ENCODE assay signal across 8 mouse cellular contexts in the genomic region with DNA sequence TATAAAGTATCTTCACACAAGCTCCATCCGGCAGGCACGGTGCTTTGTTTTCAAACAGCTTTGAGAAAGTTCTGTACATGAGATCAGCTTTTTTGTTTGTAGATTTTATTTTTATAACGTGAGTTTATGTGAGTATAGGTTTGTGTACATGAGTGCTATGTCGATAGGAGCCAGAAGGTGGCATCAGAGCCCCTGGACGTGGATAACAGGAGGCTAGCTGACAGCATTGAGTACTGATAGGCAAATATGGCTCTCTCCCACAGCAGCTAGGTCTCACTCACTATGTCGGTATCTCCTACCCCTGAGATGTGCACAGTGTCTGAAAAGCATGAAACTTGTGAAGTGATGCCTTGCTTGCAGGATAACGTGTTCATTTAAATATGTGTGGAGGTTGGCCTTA. TPM values are rescaled to one million over a fixed set of nuclear protein-coding genes. Genes with fewer than 3 reads are reported as not detected.
DNase-seq lines count a peak whose midpoint lies in the region; ATAC-seq lines count a peak whose summit lies in the region.

No protein-coding gene starts in this region.

- no peak overlapping the region for H3K9ac ChIP-seq in hindbrain, embryonic 11.5 days (ENCODE audit: low read depth, low read length)
- no peak overlapping the region for H3K9ac ChIP-seq in hindbrain, embryonic 13.5 days
- no peak overlapping the region for H3K9ac ChIP-seq in midbrain, embryonic 14.5 days (replicated peaks; ENCODE audit: low read length)

- no peaks in the 10 kb centered on the region for H3K9me3 ChIP-seq in hindbrain, embryonic 11.5 days (ENCODE audit: control insufficient read depth, low read length)
- no peaks in the 10 kb centered on the region for H3K9me3 ChIP-seq in hindbrain, embryonic 13.5 days
- H3K9me3 ChIP-seq in midbrain, embryonic 14.5 days (ENCODE audit: control insufficient read depth, low read length): no peaks in the 10 kb centered on the region

- H3K4me1 ChIP-seq in hindbrain, embryonic 11.5 days (replicated peaks; ENCODE audit: control insufficient read depth, insufficient read depth, low read length): no peaks in the 10 kb centered on the region
- H3K4me1 ChIP-seq in hindbrain, embryonic 13.5 days (replicated peaks): peaks cover 12% of the 10 kb centered on the region
- H3K4me1 ChIP-seq in midbrain, embryonic 14.5 days (ENCODE audit: control insufficient read depth, insufficient read depth, low read length): no peaks in the 10 kb centered on the region; the same call in 1 of the 2 replicates

- no peaks in the 10 kb centered on the region for H3K36me3 ChIP-seq in hindbrain, embryonic 11.5 days (ENCODE audit: control insufficient read depth, insufficient read depth, low read length)
- peaks cover 11% of the 10 kb centered on the region for H3K36me3 ChIP-seq in hindbrain, embryonic 13.5 days
- H3K36me3 ChIP-seq in midbrain, embryonic 14.5 days (ENCODE audit: control insufficient read depth, insufficient read depth, low read length): no peaks in the 10 kb centered on the region

- ATAC-seq in hindbrain, embryonic 11.5 days (ENCODE audit: low FRiP score): no peak
- ATAC-seq in hindbrain, embryonic 13.5 days (ENCODE audit: low FRiP score): no peak
- peak; percentile 68 for ATAC-seq in granulocyte monocyte progenitor cell, adult 5-6 weeks (replicated peaks; ENCODE audit: poor library complexity, severe bottlenecking)
- ATAC-seq in midbrain, embryonic 14.5 days (ENCODE audit: low FRiP score, low TSS enrichment): no peak; the same call in 1 of the 2 replicates

- H3K4me3 ChIP-seq in hindbrain, embryonic 11.5 days (ENCODE audit: low read depth, low read length): no peak overlapping the region
- H3K4me3 ChIP-seq in hindbrain, embryonic 13.5 days: no peak overlapping the region
- no peak overlapping the region for H3K4me3 ChIP-seq in midbrain, embryonic 14.5 days (replicated peaks; ENCODE audit: low read depth, low read length)

- no peaks in the 10 kb centered on the region for H3K27me3 ChIP-seq in hindbrain, embryonic 11.5 days (ENCODE audit: control insufficient read depth, insufficient read depth, low read length)
- no peaks in the 10 kb centered on the region for H3K27me3 ChIP-seq in hindbrain, embryonic 13.5 days
- no peaks in the 10 kb centered on the region for H3K27me3 ChIP-seq in midbrain, embryonic 14.5 days (ENCODE audit: control insufficient read depth, insufficient read depth, low read length)

- intact Hi-C loops in left cerebral cortex, postnatal 14 days (cut with DNase I): no loop called here

- H3K4me2 ChIP-seq in hindbrain, embryonic 11.5 days (replicated peaks; ENCODE audit: low read depth, low read length): no peak overlapping the region
- no peak overlapping the region for H3K4me2 ChIP-seq in hindbrain, embryonic 13.5 days
- no peak overlapping the region for H3K4me2 ChIP-seq in midbrain, embryonic 14.5 days (ENCODE audit: low read length)

- DNase-seq in hindbrain, embryonic 11.5 days (ENCODE audit: low spot score): peak; percentile 51
- peak; percentile 81 for DNase-seq in ES-CJ7 (ENCODE audit: low read depth, low spot score)
- DNase-seq in c-Kit-positive CD71-negative TER-119-negative erythroid progenitor cells, embryonic 14.5 days (ENCODE audit: low read depth): peak; percentile 71
- DNase-seq in left cerebral cortex, postnatal 14 days (ENCODE audit: low spot score in 2 of 2): peak; percentile 44 to 58
- peak; percentile 70 for DNase-seq in midbrain, embryonic 14.5 days
- peak; percentile 62 for DNase-seq in testis, postnatal 10 days (ENCODE audit: low spot score)

- H3K27ac ChIP-seq in hindbrain, embryonic 11.5 days (ENCODE audit: low read depth, low read length): no peak overlapping the region
- no peak overlapping the region for H3K27ac ChIP-seq in hindbrain, embryonic 13.5 days
- H3K27ac ChIP-seq in midbrain, embryonic 14.5 days (replicated peaks; ENCODE audit: low read depth, low read length): no peak overlapping the region

- WGBS in hindbrain, embryonic 11.5 days: 40% methylated on average over 7 of the region's 7 CpGs
- WGBS in hindbrain, embryonic 13.5 days: 44% methylated on average over 7 of the region's 7 CpGs
- 34% methylated on average over 7 of the region's 7 CpGs for WGBS in midbrain, embryonic 14.5 days

RNA-seq across cellular contexts. Expression of a gene that starts 1.3 kb away (rescaled TPM):
- 57.1 and 60.6 TPM in 2 replicates for polyA plus RNA-seq in hindbrain, embryonic 11.5 days (2014; fragmentation: Nextera tagmentation; extraction: Ambion mirVana)
- 17.0 and 17.3 TPM in 2 replicates for polyA plus RNA-seq in hindbrain, embryonic 13.5 days (2015; fragmentation: Nextera tagmentation; extraction: Ambion mirVana)
- 24.9 and 48.1 TPM in 2 replicates for total RNA-seq in granulocyte monocyte progenitor cell, adult 5-6 weeks (2014; fragmentation: Nextera tagmentation)
- total RNA-seq in granulocyte monocyte progenitor cell, adult 5-6 weeks (2017): 85.3 and 87.9 TPM in 2 replicates
- 1 to 10 TPM; 3.1 to 4.5 TPM for total RNA-seq in left cerebral cortex, postnatal 14 days (2021)
- 10.5 and 16.3 TPM in 2 replicates for polyA plus RNA-seq in midbrain, embryonic 14.5 days (2014; fragmentation: Nextera tagmentation; extraction: Ambion mirVana)

RNA-seq across cellular contexts. Expression of a gene that starts 48.2 kb away (rescaled TPM):
- 9.8 and 9.9 TPM in 2 replicates for polyA plus RNA-seq in hindbrain, embryonic 11.5 days (2014; fragmentation: Nextera tagmentation; extraction: Ambion mirVana)
- 12.5 and 13.0 TPM in 2 replicates for polyA plus RNA-seq in hindbrain, embryonic 13.5 days (2015; fragmentation: Nextera tagmentation; extraction: Ambion mirVana)
- total RNA-seq in granulocyte monocyte progenitor cell, adult 5-6 weeks (2014; fragmentation: Nextera tagmentation): 15.3 and 21.9 TPM in 2 replicates
- 3.0 and 6.1 TPM in 2 replicates for total RNA-seq in granulocyte monocyte progenitor cell, adult 5-6 weeks (2017)
- total RNA-seq in left cerebral cortex, postnatal 14 days (2021): 10 to 100 TPM; 18.3 to 19.5 TPM
- polyA plus RNA-seq in midbrain, embryonic 14.5 days (2014; fragmentation: Nextera tagmentation; extraction: Ambion mirVana): 10.4 and 12.8 TPM in 2 replicates

RNA-seq across cellular contexts. Expression of a gene that starts 48.3 kb away (rescaled TPM):
- 5.2 and 8.6 TPM in 2 replicates for polyA plus RNA-seq in hindbrain, embryonic 11.5 days (2014; fragmentation: Nextera tagmentation; extraction: Ambion mirVana)
- polyA plus RNA-seq in hindbrain, embryonic 13.5 days (2015; fragmentation: Nextera tagmentation; extraction: Ambion mirVana): 15.5 and 17.5 TPM in 2 replicates
- total RNA-seq in granulocyte monocyte progenitor cell, adult 5-6 weeks (2014; fragmentation: Nextera tagmentation): 5.7 and 10.3 TPM in 2 replicates
- 4.8 and 9.4 TPM in 2 replicates for total RNA-seq in granulocyte monocyte progenitor cell, adult 5-6 weeks (2017)
- total RNA-seq in left cerebral cortex, postnatal 14 days (2021): 10 to 100 TPM; 11.3 to 14.8 TPM
- polyA plus RNA-seq in midbrain, embryonic 14.5 days (2014; fragmentation: Nextera tagmentation; extraction: Ambion mirVana): 15.8 and 15.9 TPM in 2 replicates

RNA-seq across cellular contexts. Expression of a gene that starts 54.2 kb away (rescaled TPM):
- 69.3 and 71.2 TPM in 2 replicates for polyA plus RNA-seq in hindbrain, embryonic 11.5 days (2014; fragmentation: Nextera tagmentation; extraction: Ambion mirVana)
- polyA plus RNA-seq in hindbrain, embryonic 13.5 days (2015; fragmentation: Nextera tagmentation; extraction: Ambion mirVana): 57.1 and 64.8 TPM in 2 replicates
- 14.8 and 23.1 TPM in 2 replicates for total RNA-seq in granulocyte monocyte progenitor cell, adult 5-6 weeks (2014; fragmentation: Nextera tagmentation)
- 36.2 and 41.4 TPM in 2 replicates for total RNA-seq in granulocyte monocyte progenitor cell, adult 5-6 weeks (2017)
- total RNA-seq in left cerebral cortex, postnatal 14 days (2021): 100 to 1,000 TPM; 123 to 124 TPM
- polyA plus RNA-seq in midbrain, embryonic 14.5 days (2014; fragmentation: Nextera tagmentation; extraction: Ambion mirVana): 40.1 and 53.1 TPM in 2 replicates
